Mouse (Mus musculus) embryo, embryonic 9.5 days (tissue): ENCODE measurements around the gene Gm49361.
"Not testable (repeated sequence)": the region's sequence is repeated elsewhere in the genome, so short reads cannot be mapped to it uniquely, and the experiment has no call there.

ENCODE experiments used
- DNase-seq: peaks from one replicate; pipeline ENCODE4 v3.0.0-alpha.2; 2017; ENCODE audit errors: extremely low spot score

Gm49361 gene

GRCm38 (mm10) chr14:57690681-57691080 is 55.2 kb downstream of the Gm49361 start:
- DNase-seq: no peak

DNA sequence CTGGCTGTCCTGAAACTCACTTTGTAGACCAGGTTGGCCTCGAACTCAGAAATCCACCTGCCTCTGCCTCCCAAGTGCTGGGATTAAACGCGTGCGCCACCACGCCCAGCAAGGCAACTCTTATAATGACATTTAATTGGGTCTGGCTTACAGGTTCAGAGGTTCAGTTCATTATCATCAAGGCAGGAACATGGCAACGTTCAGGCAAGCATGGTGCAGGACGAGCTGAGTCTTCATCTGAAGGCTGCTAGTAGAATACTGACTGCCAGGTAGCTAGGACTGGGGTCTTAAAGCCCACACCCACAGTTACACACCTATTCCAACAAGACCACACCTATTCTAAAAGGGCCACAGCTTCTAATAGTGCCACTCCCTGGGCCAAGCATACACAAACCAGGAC is 57.8 kb downstream of the Gm49361 start:
- not testable (repeated sequence) for DNase-seq

GRCm38 (mm10) chr14:57687441-57687840 is 58.5 kb downstream of the Gm49361 start:
- no peak for DNase-seq

GRCm38 (mm10) chr14:57686647-57687046 is 59.3 kb downstream of the Gm49361 start:
- no peak for DNase-seq

- DNase-seq: peak; percentile 33
Measured at GRCm38 (mm10) chr14:57684579-57684978, 61.3 kb downstream of the Gm49361 start.

GRCm38 (mm10) chr14:57682751-57683150 is 63.2 kb downstream of the Gm49361 start:
- DNase-seq: no peak

GRCm38 (mm10) chr14:57679958-57680535 is 65.9 kb downstream of the Gm49361 start:
- DNase-seq: peak; percentile 80

- DNase-seq: no peak
Measured at GRCm38 (mm10) chr14:57679523-57679922, 66.4 kb downstream of the Gm49361 start.

- no peak for DNase-seq
Measured at GRCm38 (mm10) chr14:57675481-57675880, 70.4 kb downstream of the Gm49361 start.

GRCm38 (mm10) chr14:57665628-57665950 is 80.3 kb downstream of the Gm49361 start:
- no peak for DNase-seq

GRCm38 (mm10) chr14:57664822-57665627 is 80.9 kb downstream of the Gm49361 start, which contains the start of gene Xpo4:
Gene Xpo4 (minus strand): TSS chr14:57665430.
- DNase-seq: peak; percentile 85

DNA sequence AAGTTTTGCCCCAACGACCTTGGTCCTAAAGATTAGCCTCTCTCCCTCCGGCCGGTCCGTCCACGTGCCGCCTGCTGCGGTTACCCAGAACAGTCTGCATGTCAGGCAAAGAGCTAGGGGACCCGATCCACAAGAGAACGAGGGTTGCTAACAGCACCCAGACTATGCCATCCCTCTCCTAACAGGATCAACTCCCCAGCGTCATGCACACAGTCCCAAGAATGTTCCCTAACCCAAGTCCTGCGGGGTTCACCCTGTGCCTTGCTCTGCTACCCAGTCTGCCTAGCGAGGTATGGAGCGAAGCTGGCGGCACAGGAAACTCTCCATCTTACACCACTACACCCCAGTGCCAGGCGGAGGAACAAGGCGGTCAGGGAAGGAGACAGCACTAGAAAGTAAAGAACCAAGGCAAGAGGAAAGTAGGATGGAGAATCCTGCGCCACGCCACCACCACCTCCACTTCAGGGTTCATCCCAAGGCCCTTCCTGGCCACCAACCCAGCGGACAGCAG is 81.5 kb downstream of the Gm49361 start:
- DNase-seq: peak; percentile 51

- DNase-seq: no peak
Measured at GRCm38 (mm10) chr14:57663630-57664029, 82.3 kb downstream of the Gm49361 start.

DNA sequence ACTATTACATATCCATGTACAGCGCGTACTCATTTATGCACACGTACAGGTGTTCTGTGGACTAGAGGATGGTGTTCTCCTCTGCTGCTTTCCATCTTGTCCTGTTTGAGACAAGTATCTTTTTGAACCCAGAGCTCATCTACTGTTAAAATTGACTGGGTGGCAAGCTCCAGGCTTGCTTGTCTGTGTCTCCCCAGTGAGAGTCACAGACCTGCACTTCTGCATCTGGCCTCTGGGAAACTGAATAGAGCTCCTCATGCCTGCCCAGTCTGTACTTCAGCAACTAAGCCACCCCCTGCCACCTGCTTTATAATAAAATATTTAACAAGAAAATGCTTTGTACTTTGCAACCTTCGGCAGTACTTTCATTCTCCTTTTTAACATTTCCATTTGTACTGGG is 87.6 kb downstream of the Gm49361 start:
- no peak for DNase-seq

DNA sequence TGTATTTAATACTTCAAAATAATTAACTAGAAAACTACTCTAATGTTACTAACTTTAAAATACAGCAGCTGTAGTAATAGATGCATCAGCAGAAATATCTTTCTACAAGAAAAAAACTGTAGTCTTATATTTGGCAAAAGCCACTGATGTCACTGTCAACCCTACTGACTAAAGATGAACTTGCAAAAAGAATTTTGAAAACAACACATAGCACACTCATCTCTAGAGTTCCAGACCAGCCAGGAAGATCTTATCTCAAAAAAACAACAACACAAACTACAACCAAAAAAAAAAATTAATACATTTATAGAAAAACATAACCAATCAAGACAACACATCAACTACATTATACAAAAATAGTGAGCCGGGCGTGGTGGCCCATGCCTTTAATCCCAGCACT is 88.4 kb downstream of the Gm49361 start:
- DNase-seq: no peak

GRCm38 (mm10) chr14:57656519-57656918 is 89.4 kb downstream of the Gm49361 start:
- not testable (repeated sequence) for DNase-seq

DNA sequence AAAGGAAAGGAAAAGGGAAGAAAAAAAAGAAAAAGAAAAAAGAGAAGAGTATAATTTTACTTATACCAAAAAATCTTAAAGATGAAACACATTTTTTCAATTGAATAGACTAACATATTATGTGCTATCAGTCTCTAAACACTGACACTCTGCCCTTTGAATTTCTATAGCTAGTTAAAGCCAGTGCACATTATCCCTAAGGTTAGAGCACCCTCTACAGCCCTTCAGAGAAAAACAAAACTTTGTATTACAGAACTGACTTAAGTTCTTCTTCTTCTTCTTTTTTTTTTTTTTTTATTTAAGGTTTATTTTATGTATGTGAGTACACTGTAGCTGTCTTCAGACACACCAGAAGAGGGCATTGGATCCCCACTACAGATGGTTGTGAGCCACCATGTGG is 96.4 kb downstream of the Gm49361 start:
- DNase-seq: no peak

GRCm38 (mm10) chr14:57646155-57646554 is 99.7 kb downstream of the Gm49361 start:
- DNase-seq: no peak

GRCm38 (mm10) chr14:57639153-57639552 is 106.8 kb downstream of the Gm49361 start:
- no peak for DNase-seq

DNA sequence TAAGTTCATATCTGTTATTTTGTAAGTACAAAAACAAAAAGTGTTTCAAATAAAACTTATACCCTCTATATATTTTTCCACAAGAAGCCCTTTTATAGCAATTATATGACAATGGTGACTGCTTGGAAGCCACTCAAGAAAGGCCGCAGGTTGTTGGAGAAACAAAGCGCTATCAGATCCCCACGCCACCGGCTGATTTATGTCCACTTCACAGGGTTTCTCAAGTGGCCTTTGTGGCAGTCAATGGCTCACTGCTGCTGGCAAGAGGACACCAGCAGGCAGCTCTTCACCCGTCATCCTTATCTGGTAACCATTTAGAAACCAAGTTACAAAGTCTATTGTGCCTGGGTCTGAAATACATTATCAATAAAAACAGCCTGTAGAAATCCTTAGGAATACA is 111.8 kb downstream of the Gm49361 start:
- DNase-seq: peak; percentile 18

DNA sequence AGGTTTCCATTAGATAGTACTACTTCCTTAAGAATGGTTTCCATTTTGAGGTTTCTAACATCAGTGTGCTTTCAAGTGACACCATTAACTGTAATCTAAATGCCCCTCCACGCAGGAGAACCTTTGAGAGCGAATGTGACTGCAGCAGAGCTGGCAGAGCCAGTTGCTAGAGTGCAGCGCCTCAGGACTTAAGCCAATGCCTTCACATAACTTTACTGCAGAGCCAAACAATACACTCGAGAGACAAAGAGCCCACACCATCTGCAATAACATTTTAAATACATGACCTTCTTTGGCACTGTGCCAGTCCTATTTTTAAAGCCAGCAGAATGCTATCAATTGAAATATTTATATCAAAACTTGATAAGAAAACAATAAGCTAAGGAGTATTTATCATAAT is 116.3 kb downstream of the Gm49361 start:
- DNase-seq: no peak

GRCm38 (mm10) chr14:57622934-57623333 is 123.0 kb downstream of the Gm49361 start:
- no peak for DNase-seq

- DNase-seq: no peak
Measured at GRCm38 (mm10) chr14:57621699-57622098, 124.2 kb downstream of the Gm49361 start.
